Comparison of ENCODE assay signal across 9 mouse cellular contexts in the genomic region with DNA sequence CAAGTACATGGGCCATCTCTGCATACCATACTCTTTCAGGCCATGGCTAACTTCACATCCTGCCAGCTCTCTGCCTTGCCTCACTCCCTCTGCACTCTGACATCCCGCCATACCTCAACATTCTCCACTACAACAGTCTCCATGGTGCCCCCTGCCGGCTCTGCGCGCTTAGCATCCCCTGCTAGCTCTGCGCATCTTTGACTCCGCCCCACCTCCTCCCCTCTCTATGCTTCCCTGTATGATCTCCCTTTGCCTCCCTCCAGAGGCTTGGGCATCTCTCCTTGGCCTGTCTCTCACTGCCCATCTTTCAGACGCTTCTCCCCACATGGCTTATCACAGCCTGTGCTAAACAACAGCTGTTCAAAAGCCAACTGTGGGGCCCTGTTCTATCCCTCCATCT.
DNase-seq lines count a peak whose midpoint lies in the region; ATAC-seq and TF ChIP-seq lines count a peak whose summit lies in the region.
"Had no signal": no experiment of that assay in that cellular context is flagged by ENCODE, and none has a peak within 500 bp of the region (broad histone marks: within the 10 kb centered on the region; RNA-seq: fewer than 3 reads in every experiment).

No protein-coding gene starts in this region.

- no peaks in the 10 kb centered on the region for H3K9me3 ChIP-seq in midbrain, embryonic 10.5 days (replicated peaks)
- H3K9me3 ChIP-seq in midbrain, embryonic 16.5 days (replicated peaks; ENCODE audit: control insufficient read depth, low read length, poor library complexity, severe bottlenecking), result no peaks in the 10 kb centered on the region
- H3K9me3 ChIP-seq in limb, embryonic 11.5 days (ENCODE audit: control insufficient read depth, low read length), result no peaks in the 10 kb centered on the region
- no peaks in the 10 kb centered on the region for H3K9me3 ChIP-seq in neural tube, embryonic 15.5 days (replicated peaks)
- H3K9me3 ChIP-seq: midbrain, embryonic 12.5 days had no signal

- peaks cover 27% of the 10 kb centered on the region for H3K4me1 ChIP-seq in midbrain, embryonic 10.5 days
- peaks cover 5% of the 10 kb centered on the region; the same call in 1 of the 2 replicates for H3K4me1 ChIP-seq in midbrain, embryonic 16.5 days (ENCODE audit: control insufficient read depth, insufficient read depth, low read length)
- H3K4me1 ChIP-seq in limb, embryonic 11.5 days (ENCODE audit: control insufficient read depth, insufficient read depth, low read length), result no peaks in the 10 kb centered on the region
- H3K4me1 ChIP-seq in neural tube, embryonic 15.5 days, result peaks cover 11% of the 10 kb centered on the region
- H3K4me1 ChIP-seq in thymus, adult 2 months (replicated peaks; ENCODE audit: control insufficient read depth, insufficient read depth, low read length), result no peaks in the 10 kb centered on the region

- no peaks in the 10 kb centered on the region for H3K27me3 ChIP-seq in midbrain, embryonic 10.5 days (ENCODE audit: low read depth, poor library complexity, severe bottlenecking)
- H3K27me3 ChIP-seq in midbrain, embryonic 16.5 days (ENCODE audit: control insufficient read depth, insufficient read depth, low read depth, low read length), result no peaks in the 10 kb centered on the region
- H3K27me3 ChIP-seq in limb, embryonic 11.5 days (ENCODE audit: control insufficient read depth, insufficient read depth, low read length), result no peaks in the 10 kb centered on the region
- no peaks in the 10 kb centered on the region for H3K27me3 ChIP-seq in neural tube, embryonic 15.5 days (replicated peaks)
- H3K27me3 ChIP-seq in thymus, adult 2 months (ENCODE audit: control insufficient read depth, insufficient read depth, low read length), result no peaks in the 10 kb centered on the region

- TF ChIP-seq POLR2A in thymus, adult 2 months (IDR thresholded peaks at IDR 0.05; ENCODE audit: control insufficient read depth, extremely low read depth, insufficient read depth, low read length, poor library complexity), result no peak

- peak; percentile 46; the same call in 1 of the 2 replicates for TF ChIP-seq CTCF in thymus, adult 2 months (IDR thresholded peaks at IDR 0.05; ENCODE audit: borderline replicate concordance, control insufficient read depth, extremely low read depth, insufficient read depth, low read length, poor library complexity)

- no peaks in the 10 kb centered on the region for H3K36me3 ChIP-seq in midbrain, embryonic 10.5 days
- H3K36me3 ChIP-seq in midbrain, embryonic 16.5 days (ENCODE audit: control insufficient read depth, insufficient read depth, low read length), result no peaks in the 10 kb centered on the region
- no peaks in the 10 kb centered on the region for H3K36me3 ChIP-seq in limb, embryonic 11.5 days (ENCODE audit: control insufficient read depth, insufficient read depth, low read length)
- H3K36me3 ChIP-seq in neural tube, embryonic 15.5 days, result no peaks in the 10 kb centered on the region
- H3K36me3 ChIP-seq in thymus, adult 2 months (ENCODE audit: control insufficient read depth, insufficient read depth, low read length), result no peaks in the 10 kb centered on the region
- H3K36me3 ChIP-seq: midbrain, embryonic 12.5 days had no signal

- H3K4me3 ChIP-seq in midbrain, embryonic 10.5 days, result no peak overlapping the region
- H3K4me3 ChIP-seq in midbrain, embryonic 16.5 days (ENCODE audit: low read depth, low read length), result no peak overlapping the region
- no peak overlapping the region for H3K4me3 ChIP-seq in limb, embryonic 11.5 days (ENCODE audit: low read depth, low read length)
- H3K4me3 ChIP-seq in neural tube, embryonic 15.5 days (replicated peaks), result no peak overlapping the region
- no peak overlapping the region for H3K4me3 ChIP-seq in thymus, adult 2 months (ENCODE audit: control insufficient read depth, insufficient read depth, low read length)
- H3K4me3 ChIP-seq: midbrain, embryonic 12.5 days had no signal

- no peak overlapping the region for H3K9ac ChIP-seq in midbrain, embryonic 16.5 days (ENCODE audit: low read depth, low read length)
- H3K9ac ChIP-seq in limb, embryonic 11.5 days (ENCODE audit: low read length), result no peak overlapping the region
- H3K9ac ChIP-seq in neural tube, embryonic 15.5 days (replicated peaks), result no peak overlapping the region
- H3K9ac ChIP-seq: midbrain, embryonic 12.5 days had no signal

- peak; percentile 76 for DNase-seq in midbrain, embryonic 10.5 days (ENCODE audit: low spot score)
- peak; percentile 85 to 86 for DNase-seq in cerebellum, postnatal 36 days
- peak; percentile 68 to 72 for DNase-seq in gastrocnemius, adult 8-10 months (ENCODE audit: low spot score in 2 of 2)
- DNase-seq in kidney, adult 18-20 months, result peak; percentile 46
- DNase-seq in limb, embryonic 11.5 days (ENCODE audit: low spot score), result peak; percentile 87
- DNase-seq in thymus, adult 2 months, result peak; percentile 59

- ATAC-seq in midbrain, embryonic 16.5 days, result no peak
- ATAC-seq in limb, embryonic 11.5 days (ENCODE audit: insufficient number of reproducible peaks, low FRiP score, low TSS enrichment, low read depth), result no peak; the same call in 1 of the 2 replicates
- peak; percentile 38; the same call in 1 of the 2 replicates for ATAC-seq in neural tube, embryonic 15.5 days (ENCODE audit: low FRiP score)

- H3K4me2 ChIP-seq in midbrain, embryonic 16.5 days (ENCODE audit: low read length), result no peak overlapping the region
- no peak overlapping the region for H3K4me2 ChIP-seq in limb, embryonic 11.5 days (ENCODE audit: low read depth, severe bottlenecking)
- no peak overlapping the region for H3K4me2 ChIP-seq in neural tube, embryonic 15.5 days
- H3K4me2 ChIP-seq: midbrain, embryonic 12.5 days had no signal

- 0 out of 2 replicates have a peak overlapping the region, but pooled peaks have one; percentile 38 for H3K27ac ChIP-seq in midbrain, embryonic 10.5 days (replicated peaks)
- no peak overlapping the region for H3K27ac ChIP-seq in midbrain, embryonic 16.5 days (ENCODE audit: low read length)
- H3K27ac ChIP-seq in limb, embryonic 11.5 days (replicated peaks; ENCODE audit: low read depth, low read length), result no peak overlapping the region
- H3K27ac ChIP-seq in neural tube, embryonic 15.5 days (replicated peaks), result no peak overlapping the region
- H3K27ac ChIP-seq in thymus, adult 2 months (ENCODE audit: control insufficient read depth, insufficient read depth, low read length), result no peak overlapping the region
- H3K27ac ChIP-seq: midbrain, embryonic 12.5 days had no signal

- WGBS in midbrain, embryonic 10.5 days, result 10% methylated on average over 7 of the region's 7 CpGs
- 7% methylated on average over 7 of the region's 7 CpGs for WGBS in midbrain, embryonic 16.5 days
- whole genome bisulfite sequencing in limb, embryonic 11.5 days, result 8% methylated on average over 7 of the region's 7 CpGs
- WGBS in neural tube, embryonic 15.5 days, result 14% methylated on average over 7 of the region's 7 CpGs
- WGBS in thymus, adult 2 months, result 18% methylated on average over 7 of the region's 7 CpGs
